Mouse (Mus musculus) ovary, postnatal 36 days (tissue): ENCODE data around the gene A230050P20Rik.
"Not testable (repeated sequence)": the region's sequence is repeated elsewhere in the genome, so short reads cannot be mapped to it uniquely, and the experiment has no call there.

Experiments used
- DNase-seq: peaks from one replicate; pipeline ENCODE4 v3.0.0; 2022; ENCODE audit warnings: low spot score, mixed read lengths

Gene A230050P20Rik

DNA sequence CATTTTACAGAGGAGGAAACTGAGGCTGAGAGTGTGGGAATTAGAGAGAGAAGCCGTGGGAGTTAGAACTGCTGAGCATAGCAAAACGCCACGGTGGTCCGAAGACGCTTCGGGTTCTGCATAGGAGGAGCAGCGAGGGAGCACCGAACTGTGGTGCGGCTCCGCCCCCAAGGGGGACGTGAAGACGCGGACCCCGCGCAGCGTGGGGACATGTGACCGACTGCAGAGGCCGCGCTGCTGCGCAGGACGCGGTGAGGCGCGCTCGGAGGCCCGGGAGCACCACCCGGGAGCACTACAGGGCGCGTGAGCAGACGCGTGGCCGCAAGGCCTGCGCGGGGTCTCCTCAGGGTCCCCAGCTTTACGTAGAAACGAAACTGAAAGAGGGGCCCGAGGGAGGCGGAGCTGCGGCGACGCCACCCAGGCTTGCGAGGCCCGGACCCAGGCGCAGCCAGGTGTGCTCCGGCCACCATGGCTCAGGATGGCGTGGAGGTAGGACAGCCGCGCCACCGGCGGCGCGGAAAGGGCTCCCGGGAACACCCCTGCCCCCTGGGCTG lies at the start of gene A230050P20Rik:
Gene A230050P20Rik (plus strand): TSS at position 195 of the 554 bp plus-strand sequence.
- DNase-seq, result peak; percentile 65

- no peak for DNase-seq
These were observed 48.4 kb upstream of the A230050P20Rik start for GRCm38 (mm10) chr9:20820001-20820400.

- DNase-seq, result no peak
These were observed 45.6 kb upstream of the A230050P20Rik start for GRCm38 (mm10) chr9:20822821-20823220.

DNA sequence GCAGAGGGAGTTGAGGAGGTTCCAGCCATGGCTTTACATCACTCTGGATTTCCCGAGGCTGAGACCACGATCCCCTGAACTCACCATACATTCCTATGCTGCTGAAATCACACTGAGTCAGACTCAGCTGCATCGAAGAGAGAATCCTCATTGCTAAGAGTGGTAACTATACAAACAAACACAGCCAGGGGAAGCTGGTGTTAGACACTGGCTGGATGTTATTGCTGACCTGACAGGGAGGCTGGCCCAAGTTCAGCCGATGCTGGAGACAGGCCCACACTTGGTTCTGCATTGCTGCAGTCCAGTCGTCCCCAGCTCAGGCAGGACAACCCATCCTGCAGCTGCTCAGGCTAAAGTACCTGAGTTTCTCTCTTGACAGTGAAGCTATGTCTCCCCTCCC lies 42.7 kb upstream of the A230050P20Rik start:
- DNase-seq, result no peak

GRCm38 (mm10) chr9:20828127-20828526 lies 40.3 kb upstream of the A230050P20Rik start:
- DNase-seq, result no peak

DNA sequence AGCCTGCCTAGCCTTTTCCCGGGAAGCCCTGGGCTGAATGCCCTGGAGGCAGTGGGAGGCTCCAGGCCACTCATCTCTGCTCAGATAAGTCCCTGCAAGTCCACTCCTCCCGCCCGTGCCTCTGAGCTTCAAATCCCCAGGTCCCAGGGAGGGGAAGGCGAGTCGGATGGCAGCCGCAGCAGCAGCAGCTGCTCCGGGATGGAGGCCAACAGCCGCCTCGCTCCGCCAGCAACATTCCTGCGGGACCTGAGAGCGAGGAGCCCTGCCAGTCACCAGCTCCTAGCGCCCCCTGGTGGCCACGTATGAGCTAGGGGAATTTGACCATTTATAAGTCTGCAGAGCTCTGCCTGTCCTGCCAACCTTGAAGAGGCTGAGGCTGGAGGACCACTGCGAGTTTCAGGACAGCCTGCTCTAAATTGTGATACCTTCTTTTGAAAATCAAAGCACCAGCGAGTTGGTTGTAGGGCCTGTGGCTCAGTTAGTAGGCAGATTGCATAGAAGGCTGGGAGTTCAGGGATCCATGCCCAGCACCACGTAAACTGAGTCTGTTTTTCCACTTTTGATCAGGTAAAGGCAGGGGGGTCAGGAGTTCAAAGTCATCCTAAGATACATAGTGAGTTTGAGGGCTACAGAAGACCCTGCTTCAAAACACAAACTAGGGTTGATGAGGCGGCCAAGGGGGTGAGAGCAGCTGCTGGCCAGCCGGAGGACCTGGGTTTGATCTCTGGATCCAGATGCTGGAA lies 37.4 kb upstream of the A230050P20Rik start:
- peak; percentile 94 for DNase-seq

GRCm38 (mm10) chr9:20834881-20835280 lies 33.6 kb upstream of the A230050P20Rik start:
- no peak for DNase-seq

DNA sequence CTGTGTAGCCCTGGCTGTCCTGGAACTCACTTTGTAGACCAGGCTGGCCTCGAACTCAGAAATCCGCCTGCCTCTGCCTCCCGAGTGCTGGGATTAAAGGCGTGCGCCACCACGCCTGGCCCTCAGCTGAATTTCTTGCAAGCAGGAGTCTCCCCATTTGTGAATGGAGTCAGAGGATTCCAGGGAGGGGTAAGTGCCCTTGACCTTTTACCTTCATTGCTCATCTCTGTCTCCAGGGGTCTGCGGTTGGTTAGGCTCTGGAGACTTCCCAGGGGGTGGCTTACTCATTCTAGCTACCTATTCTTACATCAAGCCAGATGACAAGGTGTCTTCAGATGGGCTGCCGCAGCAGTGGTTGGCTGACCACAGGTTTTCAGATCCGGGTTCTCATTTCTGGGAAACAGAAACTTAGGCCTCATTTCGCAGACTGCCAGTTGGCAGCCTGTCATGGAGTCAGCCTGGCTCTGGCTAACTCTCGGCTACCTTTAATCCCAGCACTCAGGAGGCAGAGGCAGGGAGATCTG lies 32.9 kb upstream of the A230050P20Rik start:
- not testable (repeated sequence) for DNase-seq

DNA sequence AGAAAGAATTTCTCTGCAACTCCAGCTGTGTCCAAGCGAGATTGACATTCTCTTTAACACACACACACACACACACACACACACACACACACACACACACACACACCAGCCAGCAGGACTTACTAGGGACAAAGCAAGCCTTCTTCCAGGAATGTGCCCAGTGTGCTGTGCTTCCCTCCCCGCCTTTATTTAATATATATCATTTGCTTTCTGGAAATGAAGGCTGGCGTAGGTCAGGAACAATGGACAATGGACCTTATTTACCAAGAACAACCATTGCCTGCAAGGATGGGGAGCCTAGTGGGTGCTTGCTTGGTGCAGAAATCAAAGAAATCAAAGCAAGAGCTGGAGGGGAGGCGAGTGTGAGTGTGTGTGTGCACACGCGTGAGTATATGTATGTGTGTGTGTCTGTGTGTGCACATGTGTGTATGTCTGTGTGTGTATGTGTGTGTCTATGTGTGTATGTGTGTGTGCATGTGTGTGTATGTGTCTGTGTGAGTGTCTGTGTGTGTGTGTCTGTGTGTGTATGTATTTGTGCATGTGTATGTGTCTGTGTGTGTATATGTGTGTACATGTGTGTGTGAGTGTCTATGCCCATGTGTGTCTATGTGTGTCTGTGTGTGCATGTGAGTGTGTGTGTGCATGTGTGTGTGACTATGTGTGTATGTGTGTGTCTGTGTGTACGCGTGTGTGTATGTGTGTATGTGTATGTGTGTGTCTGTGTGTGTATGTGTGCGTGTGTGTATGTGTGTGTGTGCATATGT lies 31.1 kb upstream of the A230050P20Rik start:
- no peak for DNase-seq

- no peak for DNase-seq
These were observed 29.5 kb upstream of the A230050P20Rik start for GRCm38 (mm10) chr9:20838931-20839330.

- DNase-seq, result no peak
These were observed 26.2 kb upstream of the A230050P20Rik start for GRCm38 (mm10) chr9:20842211-20842610.

- no peak for DNase-seq
These were observed 25.8 kb upstream of the A230050P20Rik start for GRCm38 (mm10) chr9:20842670-20843069.

- DNase-seq, result no peak
These were observed 18.3 kb upstream of the A230050P20Rik start for GRCm38 (mm10) chr9:20850179-20850578.

GRCm38 (mm10) chr9:20857131-20857530 lies 11.3 kb upstream of the A230050P20Rik start:
- DNase-seq, result peak; percentile 39

DNA sequence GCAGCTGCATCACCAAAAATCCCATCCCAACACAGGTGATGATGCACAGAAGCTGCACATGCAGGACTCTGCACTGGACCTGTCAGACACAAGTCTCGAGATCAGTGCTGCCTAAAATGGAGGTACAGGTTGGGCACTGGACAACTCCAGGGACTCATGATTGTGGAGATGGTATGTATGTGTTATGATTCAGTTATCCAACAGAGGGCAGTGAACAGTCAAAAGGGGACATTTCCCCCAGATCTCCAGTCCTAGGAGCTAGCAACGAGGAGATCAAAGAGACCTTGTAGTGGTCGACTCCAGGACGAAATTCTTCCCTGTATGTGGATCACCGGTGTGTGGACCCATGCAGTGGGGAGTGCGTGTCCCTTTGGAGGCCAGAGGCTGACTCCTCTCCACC lies 8.5 kb upstream of the A230050P20Rik start:
- DNase-seq, result no peak

- DNase-seq, result no peak
These were observed 6.6 kb upstream of the A230050P20Rik start for GRCm38 (mm10) chr9:20861821-20862220.

DNA sequence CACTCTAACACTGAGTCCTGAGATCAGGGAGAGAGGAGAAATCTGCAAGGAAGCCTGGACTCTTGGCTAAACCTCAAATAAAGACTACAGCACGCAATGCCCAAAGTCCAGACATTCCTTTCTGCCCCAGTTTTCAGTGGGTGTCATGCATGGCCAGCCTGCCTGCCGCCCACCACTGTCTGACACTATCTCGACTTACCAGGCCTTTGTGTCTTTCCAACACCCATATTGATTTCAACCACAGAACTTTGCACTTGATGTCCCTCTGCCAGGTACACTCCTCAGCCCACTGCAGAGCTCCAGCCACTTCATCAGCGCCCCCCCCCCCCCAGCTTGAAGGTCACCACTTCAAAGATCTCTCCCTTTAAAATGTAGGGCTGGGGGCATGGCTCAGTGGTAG lies 6.2 kb upstream of the A230050P20Rik start:
- DNase-seq, result no peak

DNA sequence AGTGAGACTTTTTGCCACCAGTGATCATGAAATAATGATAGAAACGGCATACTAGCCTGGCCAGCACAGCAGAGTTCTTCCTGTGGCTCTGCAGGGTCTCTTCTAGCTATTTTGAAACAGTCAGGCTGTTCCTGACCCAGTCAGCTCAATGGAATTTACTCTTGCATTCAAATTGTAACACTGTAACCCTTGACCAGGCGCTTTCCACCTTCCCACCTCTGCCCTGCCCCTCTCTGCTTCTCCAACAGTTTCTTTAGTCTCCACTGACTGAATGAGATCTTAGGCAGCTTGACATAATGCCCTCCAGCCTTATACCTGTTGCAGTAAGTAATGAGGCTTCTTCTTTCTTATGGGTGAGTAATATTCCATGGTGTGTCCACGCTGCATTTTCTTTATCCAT lies 1.6 kb upstream of the A230050P20Rik start:
- no peak for DNase-seq

DNA sequence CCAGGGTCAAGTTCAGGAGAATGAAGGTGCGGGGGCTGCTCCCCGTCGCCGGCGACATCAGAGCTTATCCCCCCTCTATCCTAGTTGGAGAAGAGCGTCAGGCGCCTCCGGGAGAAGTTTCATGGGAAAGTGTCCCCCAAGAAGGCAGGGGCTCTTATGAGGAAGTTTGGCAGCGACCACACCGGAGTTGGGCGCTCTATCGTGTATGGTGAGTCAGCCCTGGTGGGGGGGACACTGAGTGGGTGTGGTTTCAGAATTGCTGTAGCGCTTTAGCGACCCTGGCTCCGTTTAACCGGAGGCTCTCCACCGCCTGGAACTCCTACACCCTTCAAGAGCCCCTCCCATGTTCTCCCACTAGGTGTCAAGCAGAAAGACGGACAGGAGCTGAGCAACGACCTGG lies 804 bp downstream of the A230050P20Rik start:
- DNase-seq, result no peak

- DNase-seq, result no peak
These were observed 2.0 kb downstream of the A230050P20Rik start for GRCm38 (mm10) chr9:20870211-20871173.

DNA sequence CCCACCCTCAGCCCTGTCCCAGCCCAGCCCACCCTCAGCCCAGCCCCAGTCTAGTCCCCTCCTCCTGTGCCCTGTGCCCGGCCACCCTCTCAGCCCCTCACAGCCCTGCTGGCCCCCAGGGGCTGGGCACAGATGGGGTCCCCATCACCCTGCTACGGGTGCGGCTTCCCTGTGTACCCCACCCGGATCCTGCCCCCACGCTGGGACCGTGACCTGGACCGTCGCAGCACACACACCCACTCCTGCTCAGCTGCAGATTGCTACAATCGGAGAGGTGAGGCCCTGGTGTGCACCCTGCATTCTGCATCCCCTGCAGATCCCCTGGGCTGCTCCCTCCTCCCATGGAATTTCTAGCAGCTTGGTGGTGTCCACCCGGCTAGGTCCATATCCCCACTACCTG lies 4.5 kb downstream of the A230050P20Rik start:
- no peak for DNase-seq

DNA sequence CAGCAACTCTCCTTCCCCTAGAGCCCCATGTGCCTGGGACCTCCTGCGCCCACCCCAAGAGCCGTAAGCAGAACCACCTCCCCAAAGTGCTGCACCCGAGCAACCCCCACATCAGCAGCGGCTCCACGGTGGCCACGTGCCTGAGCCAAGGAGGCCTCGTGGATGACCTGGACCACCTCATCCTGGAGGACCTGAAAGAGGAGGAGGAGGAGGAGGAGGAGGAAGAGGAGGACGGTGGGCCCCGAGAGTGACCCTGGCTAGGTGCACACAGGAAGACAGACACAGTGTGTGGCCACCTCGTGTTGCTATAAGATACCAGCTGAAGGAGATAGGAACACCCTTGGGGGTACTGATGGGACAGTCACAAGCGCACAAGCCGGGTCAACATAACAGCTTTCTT lies 5.1 kb downstream of the A230050P20Rik start:
- no peak for DNase-seq
